Mouse (Mus musculus): ENCODE measurements around the gene Rfxap.

DNA sequence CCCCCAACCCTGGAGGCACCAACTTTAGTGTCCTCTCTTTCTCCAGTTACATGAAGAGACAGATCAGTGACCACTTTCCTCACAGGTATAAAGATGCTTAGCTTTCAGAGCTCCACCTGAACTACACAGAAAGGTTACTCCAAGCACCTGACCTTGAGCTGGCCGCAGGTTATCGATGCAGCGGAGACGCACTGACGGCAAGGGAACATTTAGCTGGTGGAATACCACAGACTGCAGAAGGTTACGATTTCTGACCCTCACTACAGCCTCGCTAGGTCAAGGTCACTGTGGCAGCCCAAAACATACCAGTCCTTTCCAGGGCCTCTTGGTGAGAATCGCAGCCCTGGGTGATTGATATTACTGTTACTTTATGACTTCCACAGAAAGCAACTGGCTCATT is 3.9 kb downstream of the Rfxap start:
- TF ChIP-seq GATA1 (IDR thresholded peaks at IDR 0.05; ENCODE audit: borderline replicate concordance, low read length) (no peak), FLI1 (IDR thresholded peaks at IDR 0.05; ENCODE audit: low read length) (no peak)
